Mouse (Mus musculus): ENCODE data around the gene Kpna1. TPM values are rescaled to one million over a fixed set of nuclear protein-coding genes. Genes with fewer than 3 reads are reported as not detected.
A peak's percentile ranks its signal among the peaks of the same experiment; 100 is the strongest.
"Not testable (repeated sequence)": the region's sequence is repeated elsewhere in the genome, so short reads cannot be mapped to it uniquely, and the experiment has no call there.

Gene Kpna1
- 10 to 100 TPM; 39.8 to 41.2 (median 40.9) TPM for polyA plus RNA-seq (2017; shearing (Covaris generic))

DNA sequence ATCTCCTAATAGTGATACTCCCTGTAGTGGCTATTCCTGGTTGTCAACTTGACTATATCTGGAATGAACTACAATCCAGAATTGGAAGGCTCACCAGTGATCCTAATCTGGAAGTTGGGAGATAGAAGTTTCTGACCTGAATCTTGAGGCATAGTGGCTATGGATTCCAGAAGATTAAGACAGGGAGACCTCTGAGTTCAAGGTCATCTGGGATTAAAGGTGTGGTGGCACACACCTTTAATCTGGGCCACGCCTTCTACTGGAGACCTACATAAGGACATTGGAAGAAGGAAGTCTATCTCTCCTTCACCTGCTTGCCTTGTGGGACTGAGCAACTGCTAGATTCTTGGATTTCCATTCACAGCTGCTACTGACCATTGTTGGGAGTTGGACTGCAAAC, at the start of gene Kpna1:
Gene Kpna1 (plus strand): TSS at position 301 of the 400 bp plus-strand sequence.
- ATAC-seq, result not testable (repeated sequence)

GRCm38 (mm10) chr16:35932179-35933055, 46.1 kb upstream of the Kpna1 start:
- ATAC-seq, result no peak

DNA sequence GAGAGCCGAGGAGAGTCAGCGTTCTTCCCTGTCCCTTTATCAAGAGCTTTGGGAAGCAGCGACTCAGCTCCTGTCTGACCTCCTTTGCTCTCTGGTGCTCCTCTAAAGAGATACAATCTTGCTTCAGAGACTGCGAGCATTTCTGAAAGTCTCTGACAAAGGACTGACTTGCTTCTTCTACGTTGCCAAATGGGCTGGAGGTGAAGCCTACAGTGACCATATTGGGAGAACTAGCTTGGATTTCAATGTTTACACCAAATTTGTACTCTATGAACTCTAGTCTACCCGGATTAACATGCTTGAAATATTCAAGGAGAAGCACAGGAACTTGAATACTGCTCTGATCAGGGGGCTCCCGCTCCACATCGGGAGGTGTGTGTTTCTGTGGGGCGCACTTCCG, 45.4 kb upstream of the Kpna1 start:
- ATAC-seq, result no peak

GRCm38 (mm10) chr16:35938211-35939151, 40.1 kb upstream of the Kpna1 start, which contains the start of the genes Parp9 and Dtx3l:
TSS of gene Parp9 (plus strand) at chr16:35938470.
TSS of gene Dtx3l (minus strand) at chr16:35939151.
- peak; percentile 74 for ATAC-seq

DNA sequence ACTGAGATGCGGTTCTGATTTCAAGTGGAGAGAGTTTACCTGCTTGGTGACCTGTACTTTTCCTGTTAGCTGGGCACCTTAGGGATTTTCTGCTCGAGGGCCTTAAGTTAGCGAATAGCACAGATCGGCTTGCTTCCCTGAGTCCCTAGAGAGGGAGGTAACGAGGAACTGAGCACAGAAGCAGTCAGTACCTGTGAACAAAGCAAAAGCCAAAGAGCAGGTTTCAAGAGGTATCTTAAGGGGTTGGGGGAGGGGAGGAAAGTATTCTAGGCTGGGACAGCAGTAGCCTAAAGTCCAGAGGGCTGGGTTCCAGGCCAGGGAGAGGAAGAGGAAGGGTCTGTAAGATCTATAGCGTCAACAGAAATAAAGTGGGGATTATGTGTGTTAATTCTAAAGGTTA, 39.3 kb upstream of the Kpna1 start:
- ATAC-seq, result peak; percentile 15

DNA sequence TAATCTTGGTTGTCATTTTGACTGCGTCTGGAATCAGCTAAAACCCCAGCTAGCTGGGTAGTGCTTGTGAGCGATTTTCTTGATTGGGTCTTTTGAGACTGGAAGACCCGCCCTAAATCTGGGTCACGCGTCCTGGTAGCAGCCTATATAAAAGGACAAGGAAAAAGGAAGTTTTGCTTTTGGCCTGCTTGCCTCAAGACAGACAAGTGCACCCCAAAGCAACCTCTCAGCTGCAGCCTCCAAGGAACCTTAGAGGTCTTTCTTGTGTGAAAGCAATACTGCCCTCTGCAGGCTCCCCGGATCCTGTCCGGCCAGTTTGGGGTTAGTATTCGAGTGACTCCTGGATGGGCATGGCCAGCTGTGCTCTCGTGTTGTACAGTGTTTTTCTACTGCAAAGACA, 38.9 kb upstream of the Kpna1 start:
- ATAC-seq, result peak; percentile 84

DNA sequence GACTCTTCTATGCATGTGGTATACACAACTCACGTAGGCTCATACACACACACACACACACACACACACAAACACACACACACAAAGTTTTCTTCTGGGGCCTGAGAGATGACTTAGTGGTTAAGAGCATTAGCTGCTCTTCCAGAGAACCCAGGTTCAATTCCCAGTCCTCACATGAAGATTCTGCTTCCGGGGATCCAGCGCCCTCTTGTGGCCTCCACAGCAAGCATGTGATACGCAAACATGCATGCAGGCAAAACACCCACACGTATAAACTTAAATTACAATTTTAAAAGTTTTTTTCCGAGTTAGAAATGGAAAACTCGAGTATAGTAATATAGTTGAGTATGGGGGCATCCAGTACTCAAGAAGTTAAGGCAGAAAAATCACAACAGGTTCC, 37.2 kb upstream of the Kpna1 start:
- no peak for ATAC-seq

DNA sequence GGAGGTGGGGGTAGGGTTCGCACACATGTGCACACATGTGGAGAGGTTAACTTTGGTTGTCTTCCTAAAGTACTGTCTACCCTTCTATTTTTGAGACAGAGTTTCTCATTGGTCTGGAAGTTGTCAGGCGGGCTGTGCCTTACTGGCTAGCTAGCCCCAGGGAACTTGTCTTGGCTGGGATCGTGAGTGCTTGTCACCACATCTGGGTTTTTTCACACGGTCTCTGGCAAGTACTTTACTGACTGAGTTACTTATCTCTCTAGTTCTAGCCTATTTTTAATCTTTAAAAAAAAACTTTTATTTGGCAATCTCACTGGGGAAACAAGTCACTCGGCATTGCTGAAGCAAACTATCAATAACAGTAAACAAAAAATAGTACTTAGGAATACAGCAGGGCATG, 29.3 kb upstream of the Kpna1 start:
- no peak for ATAC-seq

DNA sequence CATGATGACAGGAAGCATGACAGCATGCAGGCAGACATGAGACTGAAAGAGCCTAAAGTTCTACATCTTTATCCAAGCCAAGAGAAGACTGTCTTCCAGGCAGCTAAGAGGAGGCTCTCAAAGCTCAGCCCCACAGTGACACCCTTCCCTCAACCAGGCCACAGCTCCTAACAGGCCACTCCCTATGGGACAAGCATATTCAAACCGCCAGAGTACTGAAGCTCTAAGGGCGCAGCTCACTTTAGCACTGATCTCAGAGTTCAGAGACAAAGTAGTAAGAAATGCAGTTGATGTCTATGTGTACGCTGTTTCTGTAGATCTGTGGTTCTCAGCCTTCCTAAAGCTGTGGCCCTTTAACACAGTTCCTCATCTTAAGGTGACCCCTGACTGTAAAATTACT, 27.3 kb upstream of the Kpna1 start:
- ATAC-seq, result no peak

DNA sequence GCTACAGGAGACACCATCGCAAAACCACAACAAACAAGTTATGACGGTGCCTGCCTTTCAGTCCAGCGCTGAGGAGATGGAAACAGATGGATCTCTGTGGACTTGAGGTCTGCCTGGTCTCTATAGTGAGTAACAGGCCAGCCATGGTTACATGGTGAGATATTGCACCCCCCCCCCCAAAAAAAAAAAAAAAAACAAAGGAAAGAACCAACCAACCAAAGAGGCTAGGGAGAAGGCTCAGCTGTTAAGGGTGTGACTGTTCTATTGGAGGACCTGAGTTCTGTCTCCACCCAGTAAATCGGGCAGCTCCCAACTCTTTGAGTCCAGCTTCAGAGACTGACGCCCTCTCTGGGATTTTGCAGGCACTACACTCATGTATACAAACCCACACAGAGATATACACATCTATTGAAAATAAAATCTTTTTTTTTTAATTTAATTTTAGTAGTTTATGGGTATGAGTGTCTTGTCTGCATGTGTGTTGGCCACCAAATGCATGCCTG, 25.9 kb upstream of the Kpna1 start:
- no peak for ATAC-seq

DNA sequence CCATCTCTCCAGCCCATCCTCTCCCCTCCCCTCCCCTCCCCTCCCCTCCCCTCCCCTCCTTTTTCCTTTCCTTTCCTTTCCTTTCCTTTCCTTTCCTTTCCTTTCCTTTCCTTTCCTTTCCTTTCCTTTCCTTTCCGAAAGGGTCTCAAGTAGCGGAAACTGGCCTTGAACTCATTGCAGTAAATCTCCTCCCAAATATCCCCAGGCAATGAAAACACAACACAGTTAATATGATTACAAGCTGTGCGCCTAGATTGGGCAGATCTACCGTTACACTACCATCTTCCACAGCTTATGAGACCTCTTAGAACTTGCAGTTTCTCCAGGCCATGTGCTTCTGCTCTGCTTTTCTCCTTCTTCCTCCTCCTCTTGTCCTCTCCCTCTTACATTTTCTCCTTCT, 12.6 kb upstream of the Kpna1 start:
- not testable (repeated sequence) for ATAC-seq

GRCm38 (mm10) chr16:35966411-35967115, 12.0 kb upstream of the Kpna1 start:
- ATAC-seq, result no peak

- no peak for ATAC-seq
These were observed 11.2 kb upstream of the Kpna1 start for GRCm38 (mm10) chr16:35967319-35967718.

- no peak for ATAC-seq
These were observed 10.4 kb upstream of the Kpna1 start for GRCm38 (mm10) chr16:35968149-35968548.

- ATAC-seq, result no peak
These were observed 4.5 kb upstream of the Kpna1 start for GRCm38 (mm10) chr16:35974021-35974420.

GRCm38 (mm10) chr16:35981363-35981821, 2.8 kb downstream of the Kpna1 start:
- peak; percentile 60 for ATAC-seq

DNA sequence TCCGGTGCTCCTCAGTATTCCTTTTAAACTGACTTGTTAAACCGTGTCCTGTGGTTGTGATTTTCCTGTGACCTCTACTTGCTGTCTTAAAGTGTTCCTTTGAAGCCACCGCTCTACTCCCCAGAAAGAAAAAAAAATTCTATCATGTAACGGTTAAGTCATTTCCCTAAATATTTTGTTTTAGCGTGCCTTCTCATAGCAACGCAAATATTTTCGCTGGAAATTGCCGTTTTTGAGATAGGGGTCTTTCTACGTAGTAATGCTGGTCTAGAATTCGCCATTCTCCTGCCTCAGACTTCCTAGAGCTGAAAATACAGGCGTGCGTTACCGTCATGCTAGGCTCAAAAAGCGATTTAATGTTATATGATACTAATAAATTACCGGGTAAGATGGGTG, 4.0 kb downstream of the Kpna1 start:
- no peak for ATAC-seq

- ATAC-seq, result peak; percentile 78
These were observed 4.5 kb downstream of the Kpna1 start for GRCm38 (mm10) chr16:35982902-35983516.

- peak; percentile 59 for ATAC-seq
These were observed 5.1 kb downstream of the Kpna1 start for GRCm38 (mm10) chr16:35983517-35984101.

- ATAC-seq, result no peak
These were observed 5.9 kb downstream of the Kpna1 start for GRCm38 (mm10) chr16:35984471-35984870.

DNA sequence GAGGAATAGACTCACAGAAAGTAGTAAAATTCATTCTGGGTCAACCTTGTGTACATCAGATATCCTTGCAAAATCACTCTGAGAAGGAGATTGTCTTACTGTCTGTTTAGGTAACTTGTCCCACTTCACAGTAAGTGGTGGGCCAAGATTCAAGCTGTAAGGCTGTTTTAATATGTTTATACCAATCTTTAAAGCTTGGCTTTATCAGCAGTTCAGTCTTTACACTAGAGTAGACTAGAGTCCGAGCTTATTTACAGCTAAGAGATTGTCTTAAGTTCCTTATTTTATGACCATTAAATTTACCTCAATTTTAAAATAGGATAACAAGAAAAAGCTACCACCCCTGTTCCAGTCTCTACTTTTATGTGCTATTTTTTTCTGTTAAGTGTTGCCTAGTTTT, 9.4 kb downstream of the Kpna1 start:
- no peak for ATAC-seq

All from inflammation-experienced regulatory T-cells, adult 6 months (primary cell).